Mouse (Mus musculus): ENCODE results near the gene Exoc3l. TPM values are rescaled to one million over a fixed set of nuclear protein-coding genes. Genes with fewer than 3 reads are reported as not detected.
A peak's percentile ranks its signal among the peaks of the same experiment; 100 is the strongest.
"Not testable (repeated sequence)": the region's sequence is repeated elsewhere in the genome, so short reads cannot be mapped to it uniquely, and the experiment has no call there.

The Exoc3l gene
- polyA plus RNA-seq, 1 experiment from 2014 or later: 15.2 TPM

DNA sequence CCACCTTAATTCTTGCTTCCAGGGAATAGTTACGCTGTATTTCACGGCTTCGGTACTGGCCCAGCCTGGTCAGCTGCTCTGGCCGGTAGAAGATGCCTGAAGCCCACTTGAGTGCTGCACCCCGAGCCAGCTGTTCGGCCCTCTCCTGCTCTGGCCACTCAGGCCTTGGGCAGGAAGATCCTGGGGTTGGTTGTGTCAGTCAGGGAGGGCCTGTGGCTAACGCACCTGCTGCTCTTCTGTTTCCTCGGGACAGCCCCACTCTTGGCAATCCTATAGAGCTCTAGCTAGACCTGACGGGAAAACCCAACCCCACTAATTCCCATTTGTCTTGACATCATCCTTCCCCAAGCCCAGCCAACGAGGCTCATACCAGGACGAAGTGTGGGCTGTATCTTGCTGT is 645 bp downstream of the Exoc3l start:
- Histone ChIP-seq H3K27ac (no peak overlapping the region), H3K36me3 (peaks cover 19% of the 10 kb centered on the region), H3K9me3 (no peaks in the 10 kb centered on the region), H3K4me3 (peak overlapping the region; percentile 20; the same call in 1 of the 2 replicates), H3K4me1 (replicated peaks) (peaks cover 37% of the 10 kb centered on the region), H3K27me3 (ENCODE audit: insufficient read depth, poor library complexity, severe bottlenecking) (peaks cover 30% of the 10 kb centered on the region)
- no peak for DNase-seq (ENCODE audit: low spot score)
- WGBS: 76% methylated on average over 11 of the region's 11 CpGs

DNA sequence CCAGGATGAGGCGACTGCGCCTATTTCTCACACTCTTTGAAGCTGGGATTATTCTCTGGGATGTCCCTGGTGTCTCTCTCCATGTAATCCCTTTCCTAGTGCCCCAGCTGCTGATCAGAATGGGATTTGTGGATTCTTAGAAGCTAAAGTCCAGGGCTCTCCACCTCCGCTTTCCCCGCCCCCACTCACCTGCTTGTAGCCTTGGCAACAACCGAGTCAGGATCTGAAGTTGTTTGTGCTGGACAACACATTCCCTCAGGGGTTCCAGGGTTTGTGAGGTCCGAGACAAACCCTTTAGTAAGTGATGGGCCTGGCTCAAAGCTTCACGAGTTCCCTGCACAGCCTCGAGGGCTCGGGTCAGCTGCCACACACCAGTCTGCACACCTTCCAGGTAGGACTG is 1.1 kb downstream of the Exoc3l start:
- H3K27me3 ChIP-seq (ENCODE audit: insufficient read depth, poor library complexity, severe bottlenecking): peaks cover 34% of the 10 kb centered on the region
- H3K27ac ChIP-seq: no peak overlapping the region
- no peaks in the 10 kb centered on the region for H3K9me3 ChIP-seq
- peaks cover 14% of the 10 kb centered on the region for H3K36me3 ChIP-seq
- DNase-seq (ENCODE audit: low spot score): no peak
- peaks cover 39% of the 10 kb centered on the region for H3K4me1 ChIP-seq (replicated peaks)
- WGBS: 72% methylated on average over 9 of the region's 9 CpGs
- H3K4me3 ChIP-seq: no peak overlapping the region

DNA sequence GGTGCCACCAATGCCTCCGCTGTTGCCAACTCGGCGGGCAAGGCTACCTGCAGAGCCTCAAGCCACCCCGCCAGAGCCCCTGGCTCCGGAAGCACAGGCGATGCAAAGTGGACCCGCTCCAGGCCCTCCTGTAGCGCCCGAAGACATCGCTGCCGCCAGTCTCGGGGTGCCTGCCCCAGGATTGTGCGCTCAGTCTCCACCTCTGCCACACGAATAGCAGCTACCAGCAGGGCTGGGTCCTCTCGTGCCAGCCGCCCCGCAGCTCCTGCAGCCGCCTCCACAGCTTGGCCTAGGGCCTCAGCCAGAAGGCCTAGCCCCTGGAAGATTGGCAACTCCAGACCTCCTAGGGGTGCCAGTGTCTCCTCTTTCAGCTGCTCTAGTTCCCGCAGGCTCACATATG is 2.5 kb downstream of the Exoc3l start:
- DNase-seq (ENCODE audit: low spot score): no peak
- H3K27me3 ChIP-seq (ENCODE audit: insufficient read depth, poor library complexity, severe bottlenecking): peaks cover 36% of the 10 kb centered on the region
- WGBS: 67% methylated on average over 19 of the region's 19 CpGs
- peaks cover 2% of the 10 kb centered on the region for H3K36me3 ChIP-seq
- H3K27ac ChIP-seq: no peak overlapping the region
- no peak overlapping the region for H3K4me3 ChIP-seq
- no peaks in the 10 kb centered on the region for H3K9me3 ChIP-seq
- H3K4me1 ChIP-seq (replicated peaks): peaks cover 44% of the 10 kb centered on the region

DNA sequence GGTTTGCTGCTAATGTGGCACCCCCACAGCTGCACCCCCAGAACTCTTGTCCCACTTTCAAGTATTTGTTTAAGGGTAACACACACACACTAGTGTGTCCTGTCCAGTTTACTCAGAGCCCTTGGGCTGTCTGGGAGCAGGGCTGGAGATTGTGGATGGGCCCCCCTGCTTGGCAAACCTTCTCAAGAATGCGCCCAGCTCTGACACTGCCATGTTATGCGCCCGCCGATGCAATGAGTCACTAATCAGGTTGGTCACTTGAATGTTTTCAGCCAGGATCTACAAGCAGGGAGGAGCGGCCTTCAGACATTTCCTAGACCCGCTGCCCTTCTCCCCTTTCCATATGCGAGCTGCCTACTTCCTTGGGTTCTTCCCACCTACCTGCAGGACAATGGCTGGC is 3.4 kb downstream of the Exoc3l start:
- Histone ChIP-seq H3K4me3 (no peak overlapping the region), H3K9me3 (no peaks in the 10 kb centered on the region), H3K27ac (no peak overlapping the region), H3K27me3 (ENCODE audit: insufficient read depth, poor library complexity, severe bottlenecking) (peaks cover 36% of the 10 kb centered on the region), H3K4me1 (replicated peaks) (peaks cover 47% of the 10 kb centered on the region), H3K36me3 (no peaks in the 10 kb centered on the region)
- no peak for DNase-seq (ENCODE audit: low spot score)
- WGBS: 84% methylated on average over 7 of the region's 7 CpGs

DNA sequence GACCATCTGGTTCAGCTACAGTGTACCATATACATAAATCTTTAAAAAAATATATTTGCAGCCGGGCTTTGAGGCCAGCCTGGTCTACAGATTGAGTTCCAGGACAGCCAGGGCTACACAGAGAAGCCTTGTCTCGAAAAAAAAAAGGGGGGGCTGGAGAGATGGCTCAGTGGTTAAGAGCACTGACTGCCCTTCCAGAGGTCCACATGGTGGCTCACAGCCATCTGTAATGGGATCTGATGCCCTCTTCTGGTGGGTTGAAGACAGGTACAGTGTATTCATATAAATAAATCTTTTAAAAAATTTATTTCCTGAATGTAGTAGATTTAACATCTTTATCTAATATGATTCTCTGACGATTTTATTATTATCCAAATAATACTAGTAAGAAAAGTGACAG is 4.1 kb downstream of the Exoc3l start:
- Histone ChIP-seq H3K27me3 (ENCODE audit: insufficient read depth, poor library complexity, severe bottlenecking) (peaks cover 36% of the 10 kb centered on the region), H3K4me1 (replicated peaks) (peaks cover 47% of the 10 kb centered on the region)
- not testable (repeated sequence) for H3K9me3 ChIP-seq; DNase-seq (ENCODE audit: low spot score); H3K27ac ChIP-seq; H3K4me3 ChIP-seq; H3K36me3 ChIP-seq
- 72% methylated on average over 3 of the region's 3 CpGs for WGBS

DNA sequence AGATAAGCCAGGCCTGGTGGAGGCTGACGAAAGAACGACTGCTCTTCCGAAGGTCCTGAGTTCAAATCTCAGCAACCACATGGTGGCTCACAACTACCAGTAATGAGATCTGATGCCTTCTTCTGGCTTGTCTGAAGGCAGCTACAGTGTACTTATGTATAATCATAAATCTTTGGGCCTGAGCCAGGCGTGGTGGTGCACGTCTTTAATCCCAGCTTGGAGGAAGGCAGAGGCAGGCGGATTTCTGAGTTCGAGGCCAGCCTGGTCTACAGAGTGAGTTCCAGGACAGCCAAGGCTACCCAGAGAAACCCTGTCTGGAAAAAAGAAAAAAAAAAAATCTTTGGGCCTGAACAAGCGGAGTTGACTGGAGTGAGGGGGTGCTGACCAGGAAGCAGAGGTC is 4.5 kb downstream of the Exoc3l start:
- Histone ChIP-seq H3K27me3 (ENCODE audit: insufficient read depth, poor library complexity, severe bottlenecking) (peaks cover 40% of the 10 kb centered on the region), H3K4me1 (replicated peaks) (peaks cover 47% of the 10 kb centered on the region)
- not testable (repeated sequence) for DNase-seq (ENCODE audit: low spot score); H3K27ac ChIP-seq; H3K36me3 ChIP-seq; H3K4me3 ChIP-seq; H3K9me3 ChIP-seq
- WGBS: 89% methylated on average over 8 of the region's 8 CpGs

DNA sequence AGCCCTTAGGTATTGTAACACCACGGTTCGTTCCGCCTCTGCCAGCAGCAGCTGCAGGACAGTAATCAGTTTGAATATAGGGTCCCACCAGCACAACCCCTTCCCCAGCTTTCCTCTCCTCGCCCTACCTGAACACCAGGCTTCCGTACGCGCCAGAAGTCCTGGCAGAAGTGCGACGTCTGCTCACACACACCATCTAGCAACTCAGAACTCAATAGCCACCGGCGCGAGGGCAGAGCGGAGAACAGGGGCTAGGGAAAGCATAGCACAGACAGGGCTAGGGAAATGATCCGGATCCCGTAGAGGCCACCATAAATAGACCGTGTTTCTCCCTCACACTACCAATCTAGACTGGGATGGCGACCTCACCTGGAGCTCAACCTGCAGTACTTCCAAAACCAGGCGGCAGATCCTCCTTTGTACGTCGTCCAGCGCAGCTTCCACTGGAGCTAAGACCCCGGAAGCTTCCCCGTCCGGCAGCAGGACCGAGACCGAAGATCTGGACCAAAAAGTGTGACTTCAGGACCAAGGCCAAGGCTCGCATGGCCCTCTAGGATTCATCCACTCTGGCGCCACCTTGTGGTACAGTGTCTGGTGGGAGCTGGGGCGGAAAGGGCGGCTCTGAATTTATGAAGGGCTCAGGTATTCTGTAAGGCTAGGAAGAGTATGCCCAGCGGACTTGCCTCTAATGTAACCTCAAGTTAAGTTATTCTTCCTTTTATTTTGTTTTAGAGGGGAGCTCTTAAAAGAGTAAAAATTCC is 5.2 kb downstream of the Exoc3l start:
- H3K27me3 ChIP-seq (ENCODE audit: insufficient read depth, poor library complexity, severe bottlenecking): peaks cover 44% of the 10 kb centered on the region
- 0 out of 2 replicates have a peak overlapping the region, but pooled peaks have one; percentile 91 for H3K27ac ChIP-seq
- WGBS: 9% methylated on average over 31 of the region's 31 CpGs
- DNase-seq (ENCODE audit: low spot score): peak; percentile 89
- peaks cover 4% of the 10 kb centered on the region; the same call in 1 of the 2 replicates for H3K36me3 ChIP-seq
- H3K9me3 ChIP-seq: no peaks in the 10 kb centered on the region
- peaks cover 48% of the 10 kb centered on the region for H3K4me1 ChIP-seq (replicated peaks)
- peak overlapping the region; percentile 54 for H3K4me3 ChIP-seq

DNA sequence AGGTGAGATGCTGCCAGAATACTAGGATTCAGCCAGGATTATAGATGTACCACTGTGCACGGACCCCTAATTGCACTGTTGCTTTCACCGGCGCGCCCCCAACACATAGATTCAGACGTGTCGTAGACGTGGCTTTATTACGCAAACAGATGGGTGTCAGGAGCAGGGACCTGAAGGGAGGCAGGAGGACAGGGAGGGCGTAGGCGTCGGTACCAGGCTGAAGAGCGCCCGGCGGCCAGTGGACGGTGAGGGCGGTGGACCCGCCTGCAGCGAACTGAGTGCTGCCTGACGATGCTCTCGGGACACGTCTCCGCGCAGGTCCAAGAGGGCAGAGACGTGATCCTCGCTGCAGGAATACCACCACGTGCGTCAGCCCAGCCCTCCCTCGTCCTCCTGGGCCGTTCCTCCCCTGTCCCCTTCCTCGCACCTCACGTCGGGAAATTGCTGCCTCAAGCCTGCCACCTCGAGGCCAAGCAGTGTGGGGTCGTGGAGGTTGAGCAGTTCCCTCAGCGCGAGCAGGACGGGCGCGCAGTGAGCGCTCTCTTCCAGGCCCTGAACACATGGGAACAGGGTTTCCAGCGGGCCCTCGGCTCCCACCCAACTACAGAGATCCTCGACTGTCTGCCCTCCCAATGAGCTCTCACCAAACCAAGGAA is 6.0 kb downstream of the Exoc3l start, which contains the start of gene 4931428F04Rik:
Gene 4931428F04Rik, minus strand, starts transcription at position 60 of the 656 bp plus-strand sequence.
- peaks cover 45% of the 10 kb centered on the region for H3K27me3 ChIP-seq (ENCODE audit: insufficient read depth, poor library complexity, severe bottlenecking)

DNA sequence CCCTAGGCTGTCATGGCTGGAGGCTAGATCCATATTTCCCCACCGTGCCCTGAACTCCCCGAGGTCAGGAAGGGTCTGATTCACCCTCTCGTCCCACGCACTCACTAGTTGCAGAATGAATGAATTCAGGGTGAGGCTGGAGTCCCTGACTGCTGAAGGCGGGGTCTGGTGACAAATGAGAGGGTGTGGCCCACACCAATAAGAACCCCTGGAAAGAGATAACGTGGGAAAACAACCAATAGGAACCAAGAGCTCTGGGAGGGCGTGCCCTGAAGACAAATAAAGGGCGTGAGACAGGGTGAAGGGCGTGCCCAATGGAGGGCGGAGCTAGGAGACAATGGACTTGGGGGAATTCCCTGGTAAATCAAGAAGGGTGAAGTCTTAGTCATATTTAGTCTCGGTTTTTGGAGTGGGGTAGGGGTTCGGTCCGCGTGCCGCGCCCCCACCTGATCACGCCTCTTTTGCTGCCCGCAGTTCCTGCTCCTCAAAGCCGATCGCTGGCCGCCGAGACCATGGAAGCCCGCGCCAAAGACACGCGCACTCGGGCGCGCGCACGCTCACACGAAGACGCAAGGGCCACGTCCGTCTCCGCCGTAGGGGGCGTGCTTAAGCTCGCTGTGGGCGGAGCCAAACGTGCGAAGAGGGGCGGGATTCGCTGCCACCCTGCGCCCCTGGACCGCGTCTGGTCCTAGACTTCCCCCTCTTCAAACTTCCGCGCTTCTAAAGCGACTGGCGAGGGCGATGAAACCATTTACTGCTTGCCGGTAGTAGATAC is 6.8 kb downstream of the Exoc3l start:
- peaks cover 18% of the 10 kb centered on the region for H3K36me3 ChIP-seq
- no peaks in the 10 kb centered on the region for H3K9me3 ChIP-seq
- peak overlapping the region; percentile 91 for H3K27ac ChIP-seq
- WGBS: under 1% methylated on average over 53 of the region's 53 CpGs
- H3K27me3 ChIP-seq (ENCODE audit: insufficient read depth, poor library complexity, severe bottlenecking): peaks cover 50% of the 10 kb centered on the region
- H3K4me1 ChIP-seq (replicated peaks): peaks cover 54% of the 10 kb centered on the region
- H3K4me3 ChIP-seq: peak overlapping the region; percentile 54
- DNase-seq (ENCODE audit: low spot score): peak; percentile 95

More for the DNA sequence above, 6.0 kb downstream of the Exoc3l start, which contains the start of gene 4931428F04Rik:
- peaks cover 12% of the 10 kb centered on the region for H3K36me3 ChIP-seq
- peak within 1 kb of the TSS; percentile 91 for H3K27ac ChIP-seq
- DNase-seq (ENCODE audit: low spot score): peak; percentile 71
- H3K4me3 ChIP-seq: peak within 1 kb of the TSS; percentile 54
- H3K4me1 ChIP-seq (replicated peaks): peaks cover 54% of the 10 kb centered on the region
- 2% methylated on average over 43 of the region's 43 CpGs for WGBS
- no peaks in the 10 kb centered on the region for H3K9me3 ChIP-seq

DNA sequence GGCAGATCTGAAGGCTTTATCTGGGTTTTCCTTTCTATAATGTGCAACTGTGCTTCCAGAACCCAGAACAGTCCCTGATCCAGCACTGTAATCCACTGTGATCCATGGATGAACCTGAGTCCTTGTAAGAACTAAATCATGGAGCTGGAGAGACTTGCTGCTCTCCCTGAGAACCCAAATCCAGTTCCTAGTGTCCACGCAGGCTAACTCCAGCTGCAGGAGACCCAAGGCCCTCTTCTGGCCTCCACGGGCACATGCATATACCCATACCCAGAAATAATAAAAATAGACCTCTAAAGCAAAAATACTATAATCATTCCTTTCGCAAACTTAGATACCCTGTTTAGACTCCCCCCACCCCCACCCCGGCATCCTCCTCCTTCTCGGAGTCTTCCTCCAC is 7.7 kb downstream of the Exoc3l start:
- peaks cover 54% of the 10 kb centered on the region for H3K4me1 ChIP-seq (replicated peaks)
- 0 out of 2 replicates have a peak overlapping the region, but pooled peaks have one; percentile 91 for H3K27ac ChIP-seq
- no peak for DNase-seq (ENCODE audit: low spot score)
- H3K9me3 ChIP-seq: no peaks in the 10 kb centered on the region
- H3K36me3 ChIP-seq: peaks cover 25% of the 10 kb centered on the region
- H3K27me3 ChIP-seq (ENCODE audit: insufficient read depth, poor library complexity, severe bottlenecking): peaks cover 54% of the 10 kb centered on the region
- whole genome bisulfite sequencing: 87% methylated on average over 5 of the region's 5 CpGs
- H3K4me3 ChIP-seq: peak overlapping the region; percentile 54

DNA sequence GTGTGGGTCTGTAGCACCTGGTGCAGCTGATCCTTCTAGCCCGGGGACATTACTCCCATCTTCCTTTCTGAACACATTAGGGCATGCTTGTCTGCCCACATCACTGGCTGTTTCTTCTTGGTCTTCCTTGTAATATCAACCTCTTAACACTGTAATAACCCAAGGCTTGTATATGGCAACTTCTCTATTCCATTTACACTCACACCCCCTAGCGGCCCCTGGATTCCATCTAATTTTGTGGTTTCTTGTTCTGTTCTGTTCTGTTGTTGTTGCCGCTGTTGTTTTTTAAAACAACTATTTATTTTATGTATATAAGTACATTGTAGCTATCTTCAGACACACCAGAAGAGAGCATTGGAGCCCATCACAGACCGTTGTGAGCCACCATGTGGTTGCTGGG is 9.0 kb downstream of the Exoc3l start:
- Histone ChIP-seq H3K4me3 (no peak overlapping the region), H3K36me3 (peaks cover 39% of the 10 kb centered on the region), H3K9me3 (no peaks in the 10 kb centered on the region), H3K27me3 (ENCODE audit: insufficient read depth, poor library complexity, severe bottlenecking) (peaks cover 61% of the 10 kb centered on the region), H3K27ac (no peak overlapping the region), H3K4me1 (replicated peaks) (peaks cover 57% of the 10 kb centered on the region)
- 88% methylated on average over 4 of the region's 4 CpGs for WGBS
- no peak for DNase-seq (ENCODE audit: low spot score)

DNA sequence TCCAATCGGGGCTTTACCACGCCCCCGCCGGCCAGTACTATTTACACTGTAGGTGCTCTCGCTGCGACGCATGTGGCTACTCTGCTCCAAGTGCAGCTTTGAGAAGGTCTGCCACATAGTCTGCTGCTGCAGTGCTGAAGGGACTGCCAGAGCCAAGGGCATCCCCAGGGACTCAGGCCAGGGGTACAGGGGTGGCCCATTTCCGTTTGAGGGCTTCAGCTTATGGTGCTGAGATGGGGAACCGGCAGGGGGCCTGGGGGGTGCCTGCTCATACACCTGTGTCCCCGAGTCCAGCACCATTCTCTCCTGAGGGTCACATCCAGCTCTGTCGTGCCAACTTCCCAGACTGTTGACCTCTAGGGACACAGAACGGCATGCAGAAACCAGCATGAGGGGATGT is 10.4 kb downstream of the Exoc3l start:
- 44% methylated on average over 12 of the region's 12 CpGs for WGBS
- no peak overlapping the region for H3K27ac ChIP-seq
- no peak overlapping the region for H3K4me3 ChIP-seq
- peaks cover 51% of the 10 kb centered on the region for H3K4me1 ChIP-seq (replicated peaks)
- peaks cover 66% of the 10 kb centered on the region for H3K27me3 ChIP-seq (ENCODE audit: insufficient read depth, poor library complexity, severe bottlenecking)
- peaks cover 49% of the 10 kb centered on the region for H3K36me3 ChIP-seq
- H3K9me3 ChIP-seq: no peaks in the 10 kb centered on the region
- no peak for DNase-seq (ENCODE audit: low spot score)
